Mouse (Mus musculus) C2C12 (cell line): ENCODE results near the gene 1110002E22Rik. TPM values are rescaled to one million over a fixed set of nuclear protein-coding genes. Genes with fewer than 3 reads are reported as not detected.

Experiments
- H3K27me3 ChIP-seq: one replicate; pipeline ENCODE4 v1.6.1; 2011; ENCODE audit not compliant: control insufficient read depth, insufficient read depth, insufficient read length
- H3K36me3 ChIP-seq: one replicate; pipeline ENCODE4 v1.6.1; 2011; ENCODE audit not compliant: control insufficient read depth, insufficient read depth
- H3K4me3 ChIP-seq: one replicate; pipeline ENCODE4 v1.5.1; 2011; ENCODE audit warnings: mild to moderate bottlenecking, control low read depth; ENCODE audit not compliant: poor library complexity, insufficient read depth, severe bottlenecking
- H3K79me2 ChIP-seq: one replicate; pipeline ENCODE4 v1.6.1; 2011; ENCODE audit not compliant: control insufficient read depth, insufficient read depth
- H3K79me3 ChIP-seq: one replicate; pipeline ENCODE4 v1.6.1; 2011; ENCODE audit warnings: low read depth, control low read depth
- H3ac ChIP-seq: one replicate; pipeline ENCODE3; 2011; ENCODE audit warnings: low read depth; ENCODE audit not compliant: control insufficient read depth, insufficient read length
- CEBPB ChIP-seq: IDR thresholded peaks from one replicate; pipeline ENCODE4 v1.6.1; 2011; ENCODE audit warnings: low read depth, mild to moderate bottlenecking, control low read depth, moderate library complexity
- CTCF ChIP-seq: IDR thresholded peaks from one replicate; pipeline ENCODE4 v1.5.1; 2011; ENCODE audit not compliant: control insufficient read depth, insufficient read depth, insufficient read length
- FOSL1 ChIP-seq: IDR thresholded peaks from one replicate; pipeline ENCODE4 v1.8.0; 2011; ENCODE audit warnings: mild to moderate bottlenecking, low read length; ENCODE audit not compliant: poor library complexity, insufficient read depth, severe bottlenecking
- MAX ChIP-seq: IDR thresholded peaks from one replicate; pipeline ENCODE4 v1.6.1; 2011; ENCODE audit warnings: mild to moderate bottlenecking, control low read depth
- MYOD1 ChIP-seq: IDR thresholded peaks from one replicate; pipeline ENCODE4 v1.6.1; 2011; ENCODE audit warnings: low read depth; ENCODE audit not compliant: control insufficient read depth, insufficient read length
- MYOG ChIP-seq: IDR thresholded peaks from one replicate; pipeline ENCODE4 v1.6.1; 2011; ENCODE audit not compliant: control insufficient read depth, insufficient read length; ENCODE audit errors: extremely low read depth
- USF1 ChIP-seq: IDR thresholded peaks from one replicate; pipeline ENCODE4 v1.6.1; 2011; ENCODE audit warnings: low read depth, mild to moderate bottlenecking, control low read depth, moderate library complexity
- polyA plus RNA-seq: library from polyadenylated mRNA; unstranded; fragments of >200 nt; fragmentation: generic; extraction: Trizol; gene quantifications from one replicate; pipeline ENCODE4 v1.2.1, GENCODE M21; 2012; ENCODE audit warnings: missing spikeins

1110002E22Rik gene
- polyA plus RNA-seq, 1 experiment, result 6.5 TPM

DNA sequence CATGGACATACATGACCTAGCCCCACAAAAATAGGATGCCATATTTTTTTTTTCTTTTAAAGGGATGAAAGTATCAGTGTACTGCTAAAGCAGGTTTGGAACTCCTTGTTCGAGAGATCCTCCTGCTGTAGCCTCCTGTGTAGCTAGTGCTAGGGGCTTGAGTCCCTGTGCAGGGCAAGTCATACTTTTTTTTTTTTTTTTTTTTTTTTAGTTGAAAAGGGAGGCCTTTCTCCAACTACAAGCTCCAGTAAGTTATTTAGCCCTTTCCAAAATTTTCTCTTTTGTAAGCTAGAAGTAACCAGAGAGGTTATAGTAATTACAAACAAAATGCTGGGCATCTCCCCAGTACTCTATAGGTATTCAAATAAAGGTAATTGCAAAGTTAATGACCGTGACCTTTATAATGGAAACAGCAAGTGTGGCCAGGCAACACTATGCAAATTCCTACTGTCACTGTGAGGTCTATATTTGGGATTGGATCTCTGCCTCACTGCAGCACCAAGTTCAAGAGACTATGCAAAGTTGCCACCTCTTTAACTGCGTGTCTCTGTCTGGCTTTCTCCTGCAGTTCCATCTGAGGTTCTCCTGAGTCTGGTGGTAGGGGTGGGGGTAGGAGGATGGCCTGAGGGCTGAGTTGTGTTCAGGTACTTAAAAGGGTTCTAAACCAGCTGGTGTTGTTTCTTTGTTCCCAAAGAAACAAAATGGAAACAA lies 23.1 kb upstream of the 1110002E22Rik start:
- Histone ChIP-seq H3K36me3 (no peaks in the 10 kb centered on the region), H3K79me2 (no peaks in the 10 kb centered on the region), H3K27me3 (no peaks in the 10 kb centered on the region), H3K79me3 (no peaks in the 10 kb centered on the region), H3K4me3 (no peak overlapping the region), H3ac (no peak overlapping the region)
- TF ChIP-seq USF1 (no peak), MAX (no peak), FOSL1 (no peak)

DNA sequence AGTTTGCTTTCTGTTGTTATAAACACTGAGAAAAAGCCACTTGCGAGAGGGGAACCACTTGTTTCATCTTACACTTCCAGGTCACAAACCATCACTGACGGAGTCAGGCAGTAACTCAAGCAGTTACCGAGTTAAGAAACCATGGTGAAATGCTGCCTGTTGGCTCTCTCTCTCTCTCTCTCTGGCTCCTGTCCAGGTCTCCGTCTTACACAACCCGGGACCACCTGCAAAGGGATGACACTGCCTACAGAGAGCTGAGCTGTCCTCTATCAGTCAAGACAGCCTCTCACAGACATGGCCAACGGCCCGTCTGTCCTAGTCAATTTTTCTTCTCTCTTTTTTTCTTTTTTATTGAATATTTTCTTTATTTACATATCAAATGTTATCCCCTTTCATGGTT lies 21.5 kb upstream of the 1110002E22Rik start:
- Histone ChIP-seq H3K27me3 (no peaks in the 10 kb centered on the region), H3ac (no peak overlapping the region), H3K79me3 (no peaks in the 10 kb centered on the region), H3K79me2 (no peaks in the 10 kb centered on the region), H3K36me3 (no peaks in the 10 kb centered on the region), H3K4me3 (no peak overlapping the region)
- TF ChIP-seq CTCF (no peak), MYOD1 (no peak), USF1 (no peak), MYOG (no peak), FOSL1 (no peak), CEBPB (no peak), MAX (no peak)

DNA sequence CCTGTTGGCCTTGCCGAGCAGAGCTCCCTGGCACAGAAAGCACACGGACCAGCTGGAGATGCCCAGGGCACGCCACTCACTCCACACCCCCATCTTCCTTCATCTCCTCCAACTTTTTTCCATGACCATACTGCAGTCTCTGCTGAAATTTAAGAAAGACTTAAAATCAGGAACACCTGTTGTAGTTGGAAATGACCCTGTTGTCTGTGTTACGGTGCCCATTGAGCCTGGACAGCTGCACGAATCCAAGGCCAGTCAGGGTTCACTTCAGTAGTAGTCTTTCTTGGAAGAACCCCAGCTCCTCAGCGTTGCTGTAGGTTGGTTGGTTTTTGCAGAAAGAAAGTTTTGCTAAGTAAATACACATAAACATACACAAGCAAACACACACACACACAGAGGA lies 15.3 kb upstream of the 1110002E22Rik start:
- no peaks in the 10 kb centered on the region for H3K79me3 ChIP-seq
- no peaks in the 10 kb centered on the region for H3K79me2 ChIP-seq
- H3K4me3 ChIP-seq, result no peak overlapping the region
- no peaks in the 10 kb centered on the region for H3K27me3 ChIP-seq
- no peaks in the 10 kb centered on the region for H3K36me3 ChIP-seq
- no peak for TF ChIP-seq FOSL1
- TF ChIP-seq USF1, result no peak
- TF ChIP-seq CTCF, result no peak
- TF ChIP-seq MYOD1, result no peak
- no peak for TF ChIP-seq MAX
- no peak for TF ChIP-seq CEBPB
- no peak overlapping the region for H3ac ChIP-seq

DNA sequence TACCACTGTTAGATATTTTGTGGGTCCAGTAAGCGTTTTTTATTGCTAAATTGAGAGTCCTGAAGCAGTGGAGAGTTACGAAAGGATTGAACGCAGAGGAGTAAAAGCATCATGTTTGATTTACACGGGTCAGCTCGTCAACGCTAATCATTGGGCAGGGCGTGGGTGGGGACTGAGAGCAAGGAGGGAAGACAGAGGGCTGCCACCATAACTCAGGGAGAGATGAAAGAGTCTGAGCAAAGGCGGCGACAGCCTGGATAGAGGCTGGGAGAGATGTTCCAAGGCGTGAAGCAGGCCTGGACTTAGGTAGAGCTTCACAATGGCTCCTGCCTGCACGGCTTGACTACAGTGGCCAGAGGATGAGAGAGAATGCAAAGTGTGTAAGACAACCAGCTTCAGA lies 14.1 kb upstream of the 1110002E22Rik start:
- no peaks in the 10 kb centered on the region for H3K36me3 ChIP-seq
- no peak overlapping the region for H3K4me3 ChIP-seq
- H3K79me2 ChIP-seq, result no peaks in the 10 kb centered on the region
- no peak overlapping the region for H3ac ChIP-seq
- no peaks in the 10 kb centered on the region for H3K79me3 ChIP-seq
- no peaks in the 10 kb centered on the region for H3K27me3 ChIP-seq
- TF ChIP-seq FOSL1 (no peak), MYOD1 (no peak), USF1 (no peak), MYOG (no peak), CEBPB (no peak), MAX (no peak), CTCF (no peak)

DNA sequence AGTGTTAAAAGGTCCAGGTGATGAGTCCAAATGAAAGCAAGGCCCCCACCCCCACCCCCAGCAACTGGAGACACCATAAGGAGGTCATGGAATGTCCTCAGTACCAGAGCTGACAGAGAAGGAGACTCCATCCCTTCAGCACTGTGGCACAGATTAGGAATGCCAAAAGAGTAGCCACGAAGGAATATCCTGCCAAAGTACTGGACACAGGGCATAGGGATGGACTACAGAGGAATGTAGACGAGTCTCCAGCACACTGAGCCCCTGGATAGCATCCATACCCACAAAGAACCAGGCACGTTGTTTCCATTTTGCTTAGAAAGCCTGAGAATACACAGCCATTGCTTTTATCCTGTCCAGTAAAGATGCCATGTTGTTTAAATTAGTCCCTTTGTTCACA lies 13.4 kb upstream of the 1110002E22Rik start:
- Histone ChIP-seq H3K27me3 (no peaks in the 10 kb centered on the region), H3ac (no peak overlapping the region), H3K36me3 (no peaks in the 10 kb centered on the region), H3K79me2 (no peaks in the 10 kb centered on the region), H3K79me3 (no peaks in the 10 kb centered on the region), H3K4me3 (no peak overlapping the region)
- TF ChIP-seq USF1, result no peak
- no peak for TF ChIP-seq CEBPB
- TF ChIP-seq FOSL1, result no peak
- no peak for TF ChIP-seq MAX
- TF ChIP-seq MYOD1, result no peak
- no peak for TF ChIP-seq CTCF
- no peak for TF ChIP-seq MYOG

DNA sequence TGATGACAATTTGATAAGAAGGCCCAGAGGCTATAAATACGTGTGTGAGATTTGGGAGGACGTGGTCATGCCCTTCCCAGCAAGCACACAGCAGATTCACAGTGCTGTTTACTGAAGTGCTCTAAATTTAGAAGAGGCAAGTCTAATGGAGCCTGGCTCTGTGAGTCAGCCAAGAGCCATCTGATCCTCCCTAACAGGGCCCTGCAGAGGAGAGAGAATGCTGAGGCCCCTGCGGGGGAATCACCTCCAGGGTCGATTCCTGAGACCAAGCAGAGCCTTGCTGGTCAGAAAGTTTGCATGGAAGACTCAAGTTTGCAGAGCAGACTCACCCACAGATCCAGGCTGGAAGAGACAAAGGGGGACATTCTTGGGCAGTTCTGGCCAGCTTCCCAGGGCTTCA lies 10.9 kb upstream of the 1110002E22Rik start:
- Histone ChIP-seq H3K36me3 (no peaks in the 10 kb centered on the region), H3K4me3 (no peak overlapping the region), H3K79me2 (no peaks in the 10 kb centered on the region), H3K27me3 (no peaks in the 10 kb centered on the region), H3ac (no peak overlapping the region), H3K79me3 (no peaks in the 10 kb centered on the region)
- no peak for TF ChIP-seq CEBPB
- no peak for TF ChIP-seq USF1
- no peak for TF ChIP-seq FOSL1
- no peak for TF ChIP-seq MYOD1
- no peak for TF ChIP-seq MYOG
- TF ChIP-seq MAX, result no peak
- TF ChIP-seq CTCF, result no peak
